In genomic region chr4:65589780-65590179, GRCm38 (mm10) we compare ENCODE assay signal across 8 mouse cellular contexts. TPM values are rescaled to one million over a fixed set of nuclear protein-coding genes. Genes with fewer than 3 reads are reported as not detected.
A peak's percentile ranks its signal among the peaks of the same experiment; 100 is the strongest.
DNase-seq lines count a peak whose midpoint lies in the region; ATAC-seq and TF ChIP-seq lines count a peak whose summit lies in the region.
"Had no signal": no experiment of that assay in that cellular context is flagged by ENCODE, and none has a peak within 500 bp of the region (broad histone marks: within the 10 kb centered on the region; RNA-seq: fewer than 3 reads in every experiment).

No protein-coding gene starts in this region.

- no peaks in the 10 kb centered on the region for H3K27me3 ChIP-seq in forebrain, postnatal 0 days (ENCODE audit: insufficient read depth, low read length)
- H3K27me3 ChIP-seq in midbrain, embryonic 15.5 days (replicated peaks), result no peaks in the 10 kb centered on the region

- DNase-seq in right cerebral cortex, postnatal 10 days (ENCODE audit: low spot score in 2 of 2), result peak; percentile 42 to 50
- no peak for DNase-seq in right cerebral cortex, postnatal 4 days
- DNase-seq in cerebellum, adult 9-10 months, result peak; percentile 81
- peak; percentile 84 for DNase-seq in forebrain, postnatal 0 days
- DNase-seq in kidney, postnatal 14 days, result peak; percentile 63
- no peak for DNase-seq in spleen, postnatal 10 days (ENCODE audit: low spot score in 2 of 2)

- TF ChIP-seq CTCF in forebrain, postnatal 0 days (IDR thresholded peaks at IDR 0.05; ENCODE audit: low read depth), result peak; percentile 90

- ATAC-seq in forebrain, postnatal 0 days, result peak; percentile 80
- peak; percentile 77 for ATAC-seq in midbrain, embryonic 15.5 days (replicated peaks)

- H3K9me3 ChIP-seq in forebrain, postnatal 0 days (ENCODE audit: low read length), result no peaks in the 10 kb centered on the region
- no peaks in the 10 kb centered on the region for H3K9me3 ChIP-seq in midbrain, embryonic 15.5 days

- no peak overlapping the region for H3K9ac ChIP-seq in forebrain, postnatal 0 days
- H3K9ac ChIP-seq in midbrain, embryonic 15.5 days, result no peak overlapping the region

- H3K4me2 ChIP-seq in forebrain, postnatal 0 days (ENCODE audit: low read depth), result no peak overlapping the region
- no peak overlapping the region for H3K4me2 ChIP-seq in midbrain, embryonic 15.5 days

- H3K4me1 ChIP-seq in forebrain, postnatal 0 days (ENCODE audit: insufficient read depth), result no peaks in the 10 kb centered on the region
- H3K4me1 ChIP-seq in midbrain, embryonic 15.5 days, result no peaks in the 10 kb centered on the region

- H3K4me3 ChIP-seq in forebrain, postnatal 0 days (ENCODE audit: low read depth, low read length), result no peak overlapping the region
- no peak overlapping the region for H3K4me3 ChIP-seq in midbrain, embryonic 15.5 days
- H3K4me3 ChIP-seq: myocyte had no signal

- no peaks in the 10 kb centered on the region for H3K36me3 ChIP-seq in forebrain, postnatal 0 days (ENCODE audit: insufficient read depth)
- no peaks in the 10 kb centered on the region for H3K36me3 ChIP-seq in midbrain, embryonic 15.5 days (replicated peaks)

- no peak overlapping the region for H3K27ac ChIP-seq in forebrain, postnatal 0 days (ENCODE audit: low read depth, low read length)
- H3K27ac ChIP-seq in midbrain, embryonic 15.5 days, result no peak overlapping the region

RNA-seq across cellular contexts. Expression of gene Trim32, which starts 15.0 kb away (rescaled TPM):
- 156 and 187 TPM in 2 replicates for total RNA-seq in forebrain, postnatal 0 days (2014; rRNA removed)
- 154 and 164 TPM in 2 replicates for polyA plus RNA-seq in forebrain, postnatal 0 days (2015; fragmentation: Nextera tagmentation; extraction: Ambion mirVana)
- polyA plus RNA-seq in midbrain, embryonic 15.5 days (2015; fragmentation: Nextera tagmentation; extraction: Ambion mirVana), result 207 and 214 TPM in 2 replicates

Comparison
In these comparisons a context has a peak if more than half of its experiments do, and no peak if none do; other contexts are left out.
1. DNase-seq: peak in right cerebral cortex, postnatal 10 days (2 of 2), cerebellum, adult 9-10 months (single experiment), forebrain, postnatal 0 days (single experiment) and kidney, postnatal 14 days (single experiment); none in right cerebral cortex, postnatal 4 days (single experiment) and spleen, postnatal 10 days (0 of 2).